Mouse (Mus musculus) c-Kit-positive CD71-positive TER-119-negative erythroid progenitor cells, embryonic 14.5 days (primary cell): ENCODE data around the gene Ggnbp2.

ENCODE experiments used
- DNase-seq: peaks from one replicate; pipeline ENCODE4 v3.0.0-alpha.2; 2013; ENCODE audit warnings: low read depth

Gene Ggnbp2

DNA sequence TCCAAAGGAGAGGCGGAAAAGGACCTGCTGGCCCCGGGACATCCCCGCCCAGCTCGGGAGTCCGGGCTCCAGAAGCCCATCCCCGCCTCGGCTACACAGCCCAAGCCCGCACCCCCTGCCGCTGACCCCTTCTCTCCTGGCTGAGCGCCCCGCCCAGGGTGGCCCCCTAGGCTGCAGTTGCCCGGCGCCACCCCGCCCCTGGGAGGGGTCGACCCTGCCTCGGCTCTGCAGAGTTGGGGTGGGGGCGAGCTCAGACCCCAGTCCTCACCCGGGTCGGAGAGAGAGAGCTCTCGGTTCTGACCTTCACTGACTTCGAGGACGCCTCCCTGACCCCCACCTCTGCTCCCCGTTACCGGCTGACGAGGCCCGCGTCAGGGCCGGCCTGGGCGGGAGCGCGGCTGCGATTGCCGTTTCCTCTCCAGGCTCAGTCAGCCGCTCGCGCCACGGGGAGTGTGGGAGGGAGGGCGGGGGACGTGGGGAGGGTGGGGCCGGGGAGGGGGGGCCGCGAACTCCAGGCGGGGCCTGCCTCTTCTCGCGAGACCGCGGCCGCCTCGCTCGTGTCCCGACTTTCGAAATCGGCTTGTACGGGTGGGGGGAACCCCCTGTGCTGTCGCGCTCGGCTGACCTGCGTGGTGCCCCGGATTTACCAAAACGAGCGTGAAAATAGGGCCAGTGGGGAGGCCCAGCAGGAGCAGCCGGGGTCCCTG lies at the start of gene Ggnbp2:
Gene Ggnbp2 (minus strand): TSS at position 481 of the 707 bp plus-strand sequence.
- peak; percentile 77 for DNase-seq

DNA sequence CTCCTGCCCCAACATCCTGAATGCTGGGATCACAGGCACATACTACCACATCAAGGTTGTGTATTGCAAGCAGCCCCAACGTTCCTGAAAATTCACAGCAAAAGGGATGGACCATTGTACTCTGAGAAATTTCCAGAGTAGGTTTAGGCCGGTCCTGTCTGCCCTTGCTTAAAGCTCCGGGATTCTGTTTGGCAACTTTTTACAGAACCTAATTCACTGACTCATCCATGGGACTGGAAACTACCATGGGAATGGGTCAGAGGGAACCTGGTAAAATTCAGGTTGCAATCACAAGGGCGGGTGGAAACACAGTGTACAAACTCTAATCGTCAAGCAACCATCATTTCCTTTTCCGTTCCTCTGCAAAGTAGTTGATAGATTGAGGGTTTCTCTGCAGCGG lies 49.3 kb upstream of the Ggnbp2 start:
- DNase-seq = no peak

DNA sequence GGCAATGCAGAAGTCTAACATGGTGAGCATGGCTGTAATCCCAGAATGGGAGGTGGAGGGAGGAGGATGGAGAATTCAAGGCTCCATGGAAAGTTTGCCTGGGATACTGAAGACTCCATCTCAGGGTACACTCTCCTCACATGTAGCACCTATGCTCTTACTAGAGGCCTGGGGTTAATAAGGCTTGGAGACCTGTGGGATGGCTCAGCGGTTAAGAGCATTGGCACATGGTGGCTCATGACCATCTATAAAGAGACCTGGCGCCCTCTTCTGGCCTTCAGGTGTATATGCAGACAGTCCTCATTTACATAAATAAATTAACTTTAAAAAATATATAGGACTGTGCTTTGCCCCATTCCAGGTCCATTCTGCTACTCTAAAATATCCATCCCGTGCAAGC lies 48.7 kb upstream of the Ggnbp2 start:
- DNase-seq = peak; percentile 56

DNA sequence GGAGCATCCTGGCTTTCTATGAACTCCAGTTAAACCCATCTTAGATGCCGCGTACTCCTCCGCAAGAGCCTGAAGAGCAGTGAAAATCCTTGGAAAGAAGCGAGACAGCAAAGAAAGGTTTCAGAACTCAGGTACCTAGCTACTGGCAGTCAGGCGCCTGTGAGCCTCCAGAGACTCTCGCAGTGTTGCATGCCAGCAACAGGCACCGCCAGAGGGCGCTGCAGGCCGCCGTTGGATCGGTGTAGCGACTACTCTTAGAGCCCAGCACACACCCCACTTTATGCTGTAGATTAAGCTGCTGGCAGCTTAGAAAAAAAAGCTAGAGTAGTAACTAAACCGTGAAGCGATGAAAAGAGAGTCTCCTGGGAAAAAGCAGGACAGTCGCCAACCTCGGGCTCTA lies 47.8 kb upstream of the Ggnbp2 start:
- peak; percentile 82 for DNase-seq

DNA sequence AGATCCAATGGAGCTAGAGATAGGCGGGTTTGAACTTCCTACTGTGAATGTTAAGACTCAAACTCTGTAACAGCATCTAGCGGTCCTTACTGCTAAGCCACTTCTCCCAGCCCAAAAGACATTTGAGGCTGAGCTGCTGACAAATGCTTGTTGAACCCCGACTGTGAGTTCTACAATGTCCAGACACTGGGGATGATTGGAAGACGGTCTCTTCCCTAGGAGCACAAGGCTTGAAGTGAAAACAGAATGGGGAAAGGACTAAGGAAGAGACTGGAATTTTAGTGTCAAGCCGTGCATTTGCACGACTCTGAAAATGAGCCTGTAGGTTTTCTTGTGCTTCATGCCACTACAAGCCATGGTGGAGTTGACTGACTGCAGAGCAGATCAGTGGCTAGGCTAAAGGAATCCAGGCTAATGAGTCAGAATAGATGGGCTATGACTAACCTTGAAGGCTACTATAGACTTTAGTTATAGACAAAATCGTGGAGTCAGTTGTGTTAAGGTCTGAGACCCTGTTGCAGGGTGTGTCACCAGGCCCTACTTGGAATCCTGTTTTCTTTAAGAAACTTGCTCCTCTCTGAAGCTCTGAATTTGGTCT lies 46.2 kb upstream of the Ggnbp2 start:
- no peak for DNase-seq

DNA sequence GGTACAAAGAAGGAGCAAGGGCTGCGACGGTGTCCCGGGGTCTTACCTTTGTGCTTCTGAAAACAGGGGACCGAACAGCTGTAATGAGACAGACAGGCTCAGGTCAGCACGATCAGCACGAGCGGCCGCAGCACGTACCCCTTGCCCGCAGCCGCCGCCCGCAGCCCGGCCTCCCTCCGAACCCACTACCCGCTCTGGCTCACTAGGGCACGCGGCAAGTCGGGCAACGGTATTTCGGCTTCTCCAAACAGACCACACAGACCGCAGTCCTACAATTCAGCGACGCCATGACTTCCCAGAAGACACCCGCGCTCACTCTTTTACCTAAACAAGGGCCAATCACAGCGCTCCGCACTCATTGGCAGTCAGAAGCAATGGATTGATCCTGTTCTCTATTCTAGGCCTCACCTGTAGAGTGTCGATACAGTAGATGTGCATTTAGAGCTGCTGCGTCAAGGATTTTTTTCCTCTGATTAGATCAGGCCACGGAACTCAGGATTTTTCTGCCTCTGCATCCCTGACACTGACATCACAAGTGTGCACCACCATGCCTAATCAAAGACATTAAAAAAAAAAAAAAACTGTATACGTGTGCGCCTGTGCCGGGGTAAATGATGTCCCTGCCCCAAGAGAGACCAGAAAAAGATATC lies 45.6 kb upstream of the Ggnbp2 start, which contains the start of gene Znhit3:
Gene Znhit3 (minus strand): TSS at position 314 of the 650 bp plus-strand sequence.
- peak; percentile 88 for DNase-seq

DNA sequence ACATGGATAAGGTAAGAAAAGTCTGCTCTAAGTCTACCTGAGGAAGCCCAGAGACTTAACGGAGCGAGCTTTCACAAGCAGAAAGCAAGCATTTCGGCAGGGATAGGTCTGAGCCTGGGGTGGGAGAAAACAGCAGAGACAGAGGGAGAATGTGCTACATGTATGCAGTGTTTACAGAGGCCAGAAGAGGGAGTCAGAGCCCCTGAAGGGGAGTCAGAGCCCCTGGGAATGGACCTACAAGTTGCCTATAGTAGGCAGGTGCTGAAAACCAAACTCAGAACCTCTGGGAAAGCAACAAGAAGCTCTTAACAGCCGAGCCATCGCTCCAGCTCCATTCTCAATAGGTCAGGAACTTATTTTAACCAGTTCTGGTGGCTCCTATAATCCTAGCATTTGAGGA lies 44.1 kb upstream of the Ggnbp2 start:
- peak; percentile 22 for DNase-seq

DNA sequence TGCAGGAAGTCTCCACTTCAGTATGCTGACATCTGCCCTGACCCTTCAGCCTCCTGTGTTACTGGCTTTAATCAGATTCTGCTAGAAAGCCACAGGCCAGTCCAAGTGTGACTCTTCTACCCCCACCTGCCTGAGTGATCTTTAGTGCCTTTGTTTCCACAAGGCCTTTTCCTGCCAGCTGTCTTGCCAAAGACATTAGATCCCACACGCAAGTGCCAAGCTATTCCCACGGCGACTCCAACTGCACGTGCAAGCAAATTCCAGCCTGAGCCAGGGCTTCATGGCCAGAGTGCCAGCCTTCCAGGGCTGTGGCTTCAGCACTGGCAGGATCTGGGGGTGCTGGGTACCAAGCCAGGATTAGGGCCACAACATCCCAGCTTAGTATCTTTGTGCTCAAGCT lies 39.8 kb upstream of the Ggnbp2 start:
- DNase-seq = no peak

DNA sequence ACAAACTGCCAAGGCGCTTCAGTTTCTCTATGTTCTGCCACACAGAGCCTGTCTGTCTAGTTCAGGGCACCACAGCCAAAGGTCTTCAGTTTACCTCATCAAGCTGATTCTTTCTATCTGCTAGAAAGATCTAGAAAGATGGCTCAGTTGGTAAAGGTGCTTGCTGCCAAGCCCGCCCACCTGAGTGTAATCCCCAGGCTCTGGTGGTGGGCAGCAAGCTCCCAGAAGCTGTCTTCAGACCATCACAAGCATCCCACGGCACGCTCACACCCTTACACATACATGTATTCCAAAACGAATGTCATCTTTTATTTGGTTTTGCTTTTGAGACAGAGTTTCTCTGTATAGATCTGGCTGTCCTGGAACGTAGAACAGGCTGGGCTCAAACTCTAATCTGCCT lies 37.9 kb upstream of the Ggnbp2 start:
- no peak for DNase-seq

DNA sequence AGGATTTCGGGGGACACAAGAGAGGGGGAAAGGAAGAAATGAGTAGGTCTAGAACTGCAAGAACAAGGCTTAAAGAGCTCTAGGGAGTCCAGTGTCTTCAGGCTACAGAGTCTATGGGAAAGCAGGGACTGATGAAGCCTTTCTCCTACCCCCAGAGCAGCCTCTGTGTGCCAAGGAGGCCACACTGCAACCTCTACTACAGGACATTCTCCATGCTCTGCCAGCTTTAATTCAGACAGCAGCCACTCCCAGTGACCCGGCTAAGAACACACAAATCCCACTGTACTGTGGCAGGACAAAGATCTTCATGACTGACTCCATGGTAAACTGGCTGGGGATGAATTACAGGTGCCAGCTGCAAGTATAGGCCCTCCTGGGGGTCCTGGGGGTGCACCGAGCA lies 36.5 kb upstream of the Ggnbp2 start:
- no peak for DNase-seq

DNA sequence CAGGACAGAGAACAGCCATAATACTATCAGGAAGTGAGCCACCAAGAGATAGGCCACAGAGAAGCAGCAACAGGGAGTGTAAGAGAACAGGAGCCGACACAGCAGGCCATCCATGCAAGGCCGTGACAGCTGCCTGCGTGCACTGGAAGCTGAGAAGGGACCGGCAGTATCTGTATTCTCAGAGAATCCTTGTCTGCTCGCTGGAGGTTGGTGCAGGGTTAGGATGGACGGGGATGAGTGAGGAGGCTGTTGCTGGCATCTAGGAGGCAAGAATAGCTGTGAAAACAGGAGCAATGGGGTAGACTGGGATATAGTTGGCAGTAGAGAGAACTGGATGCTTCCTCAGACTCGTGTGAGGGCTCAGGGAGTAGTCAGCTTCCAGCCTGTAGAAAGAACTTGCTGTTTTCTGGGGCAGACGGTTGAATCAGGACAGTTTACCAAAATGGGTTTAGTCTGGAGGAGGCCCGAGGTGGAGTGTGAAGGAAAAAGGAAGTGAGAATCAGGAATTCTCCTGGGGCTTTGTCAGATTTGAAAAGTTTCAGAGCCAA lies 34.1 kb upstream of the Ggnbp2 start:
- DNase-seq = no peak

DNA sequence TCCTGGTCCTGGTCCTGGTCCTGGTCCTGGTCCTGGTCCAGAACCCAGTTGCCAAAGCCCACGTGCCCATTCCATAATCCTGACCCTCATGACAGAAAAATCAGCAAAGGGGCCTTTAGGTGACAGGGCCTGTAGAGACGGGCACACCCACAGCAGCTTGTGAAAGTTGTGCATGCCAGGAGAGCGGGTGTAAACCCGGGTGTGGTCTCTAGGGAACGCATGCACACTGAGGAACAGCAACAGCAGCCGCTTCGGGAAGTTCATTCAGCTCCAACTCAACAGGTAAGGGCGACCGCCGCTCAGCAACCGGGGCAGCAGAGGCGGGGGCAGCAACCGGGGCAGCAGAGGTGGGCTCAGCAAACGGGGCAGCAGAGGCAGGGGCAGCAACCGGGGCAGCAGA lies 22.5 kb upstream of the Ggnbp2 start:
- DNase-seq = no peak

DNA sequence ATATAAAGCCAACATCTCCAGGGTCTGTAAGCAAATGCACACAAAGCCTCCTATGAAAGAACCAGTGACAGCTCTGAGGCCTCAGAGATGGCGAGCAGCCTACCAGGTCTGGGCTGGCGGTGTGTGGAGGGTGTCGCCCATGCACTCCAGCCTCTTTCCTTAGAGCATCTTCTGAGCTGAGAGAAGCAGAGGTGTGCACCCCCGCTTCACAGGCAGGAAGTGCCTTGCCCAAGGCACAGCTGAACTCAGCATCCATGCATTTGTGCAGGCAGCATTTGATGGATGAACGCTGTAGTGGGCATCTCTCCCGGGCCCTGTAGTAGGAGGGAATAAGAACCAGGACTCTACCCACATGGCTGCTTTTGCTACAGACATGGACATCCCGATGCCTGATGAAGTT lies 21.1 kb upstream of the Ggnbp2 start:
- DNase-seq = no peak

DNA sequence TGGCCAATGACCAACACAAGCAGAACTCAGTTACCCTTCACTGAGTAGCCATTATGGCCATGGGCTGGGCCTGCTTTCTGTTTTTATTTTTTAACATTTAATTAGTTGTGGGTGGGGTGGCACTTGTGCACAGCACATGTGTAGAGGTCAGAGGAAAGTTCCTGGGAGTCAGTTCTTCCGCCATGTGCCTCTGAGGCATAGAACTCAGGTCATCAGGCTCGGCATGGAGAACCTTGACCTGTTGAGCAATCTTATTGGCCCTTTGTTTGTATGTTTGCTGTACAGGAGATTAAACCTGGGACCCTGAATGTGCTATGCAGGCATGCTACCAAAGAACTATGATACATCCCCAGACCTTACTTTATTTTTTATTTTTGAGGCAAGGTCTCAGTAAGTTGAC lies 18.9 kb upstream of the Ggnbp2 start:
- no peak for DNase-seq

DNA sequence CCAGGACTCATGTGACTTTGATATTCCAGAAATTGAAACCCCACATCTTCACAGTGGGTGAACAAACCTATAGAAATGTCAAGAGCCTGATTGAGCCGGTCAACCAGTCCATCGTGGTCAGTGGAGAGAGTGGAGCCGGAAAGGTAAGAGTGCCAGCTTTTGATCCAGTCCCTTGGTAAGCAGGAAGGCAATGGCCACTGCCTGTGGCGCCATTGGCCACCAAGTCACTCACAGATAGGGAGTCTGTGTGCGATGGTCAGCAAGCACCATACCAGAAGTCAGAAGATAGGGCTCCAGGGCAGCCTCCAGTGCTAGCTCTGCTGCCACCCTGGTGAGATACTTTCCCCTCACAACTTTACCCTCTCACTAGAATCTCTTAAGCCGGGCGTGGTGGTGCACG lies 17.4 kb upstream of the Ggnbp2 start:
- no peak for DNase-seq

DNA sequence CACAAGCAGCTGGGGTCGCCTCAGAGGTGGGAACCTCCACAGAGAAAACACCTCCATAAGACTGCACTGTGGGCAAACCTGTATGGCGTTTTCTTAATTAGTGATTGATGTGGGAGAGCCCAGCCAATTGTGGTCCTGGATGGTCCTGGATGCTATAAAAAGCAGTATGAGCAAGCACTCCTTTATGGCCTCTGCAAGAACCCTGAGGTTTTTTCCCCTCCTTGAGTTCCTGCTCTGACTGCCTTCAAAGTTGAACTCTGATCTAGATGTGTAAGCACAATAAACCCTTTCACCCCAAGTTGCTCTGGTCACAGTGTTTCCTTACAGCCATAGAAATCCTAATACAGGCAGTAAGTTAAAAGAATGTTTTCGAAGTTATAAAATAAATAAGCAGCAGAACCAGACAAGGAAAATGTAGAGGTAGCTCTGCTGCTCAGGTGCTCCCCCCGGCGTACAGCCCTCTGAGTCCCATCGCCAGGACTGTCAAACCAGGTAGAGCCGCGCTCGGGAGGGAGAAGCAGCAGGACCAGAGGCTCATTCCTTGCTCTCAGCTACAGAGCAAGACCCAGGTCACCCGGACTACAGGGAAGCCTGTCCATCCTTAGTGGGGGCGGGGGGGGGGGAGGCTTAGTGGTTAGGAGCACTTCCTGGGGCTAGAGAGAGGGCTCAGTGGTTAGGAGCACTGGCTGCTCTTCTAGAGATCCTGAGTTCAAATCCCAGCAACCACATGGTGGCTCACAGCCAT lies 16.3 kb upstream of the Ggnbp2 start:
- DNase-seq = no peak

DNA sequence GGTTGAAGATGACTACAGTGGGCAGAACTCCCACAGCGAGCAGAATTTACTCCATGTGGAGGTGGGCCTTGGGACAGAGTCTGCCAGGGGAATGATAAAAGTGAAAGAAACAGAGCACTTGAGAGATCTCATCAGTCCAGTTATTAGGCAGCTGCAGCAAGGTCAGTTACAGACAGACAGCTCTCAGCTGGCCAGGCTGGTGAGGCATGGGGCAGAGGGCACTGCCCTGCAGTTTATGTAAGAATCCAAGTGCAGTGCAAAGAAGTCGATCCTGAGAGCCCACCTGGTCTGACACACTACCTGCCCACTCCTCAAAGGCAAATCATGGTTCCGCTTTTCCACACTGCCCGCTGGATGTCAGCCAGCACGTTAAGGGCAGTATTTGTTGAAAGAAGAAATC lies 15.6 kb upstream of the Ggnbp2 start:
- no peak for DNase-seq

DNA sequence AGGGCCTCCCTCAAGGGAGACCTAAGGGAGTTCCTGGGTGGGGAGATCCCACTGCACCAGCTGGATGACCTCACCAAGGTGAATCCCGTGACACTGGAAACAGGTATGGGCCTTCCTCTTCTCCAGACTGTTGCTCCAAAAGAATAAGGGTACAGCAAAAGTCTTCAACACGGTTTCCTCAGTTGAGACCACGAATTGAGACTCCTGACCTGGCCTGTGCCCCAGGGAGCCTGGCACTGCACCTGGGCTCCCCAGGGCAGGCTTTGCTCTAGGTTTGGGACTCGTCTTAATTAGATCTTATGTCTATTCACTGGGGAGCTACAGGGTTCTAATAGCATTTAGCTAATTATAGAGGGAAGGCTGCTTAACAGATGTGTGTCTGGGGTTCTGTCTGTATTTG lies 14.6 kb upstream of the Ggnbp2 start:
- no peak for DNase-seq

DNA sequence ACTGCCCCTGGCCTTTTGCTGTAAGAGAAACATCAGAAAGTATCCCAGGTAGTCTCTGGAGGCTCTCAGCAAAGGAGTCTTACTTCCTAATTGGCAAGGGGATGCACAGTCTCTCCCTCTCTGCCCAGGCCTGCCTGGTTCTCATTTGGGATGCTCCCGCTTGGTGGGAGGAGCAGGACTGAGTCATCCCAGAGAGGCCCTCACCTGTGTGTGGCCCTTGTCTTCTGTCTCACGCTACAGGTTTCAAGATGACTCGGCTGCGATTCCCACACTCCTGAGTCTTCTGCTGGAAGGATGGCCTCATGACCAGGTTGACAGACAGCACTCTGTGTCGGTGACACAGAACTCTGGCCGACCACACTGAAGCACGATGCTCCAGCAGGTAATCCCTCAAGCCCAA lies 11.7 kb upstream of the Ggnbp2 start:
- DNase-seq = no peak

DNA sequence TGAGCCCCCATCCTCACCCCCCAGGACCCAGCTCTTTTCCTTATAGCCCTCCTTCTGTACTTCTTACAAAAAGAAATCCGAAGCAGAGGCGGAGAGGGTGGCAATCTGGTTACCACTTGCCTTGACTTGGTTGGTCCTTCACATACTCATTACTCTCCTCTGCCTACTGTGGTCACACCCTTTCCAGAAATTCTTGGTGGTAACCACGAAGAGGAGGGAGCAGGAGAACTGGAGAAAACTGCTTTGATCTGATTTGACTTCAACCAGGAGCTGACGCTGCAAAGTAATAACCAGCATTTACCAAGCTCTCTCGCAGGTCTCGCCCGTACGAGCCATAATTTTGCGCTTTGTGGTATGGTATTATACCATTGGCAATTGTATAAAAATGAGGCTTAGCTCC lies 10.4 kb upstream of the Ggnbp2 start:
- DNase-seq = peak; percentile 46

DNA sequence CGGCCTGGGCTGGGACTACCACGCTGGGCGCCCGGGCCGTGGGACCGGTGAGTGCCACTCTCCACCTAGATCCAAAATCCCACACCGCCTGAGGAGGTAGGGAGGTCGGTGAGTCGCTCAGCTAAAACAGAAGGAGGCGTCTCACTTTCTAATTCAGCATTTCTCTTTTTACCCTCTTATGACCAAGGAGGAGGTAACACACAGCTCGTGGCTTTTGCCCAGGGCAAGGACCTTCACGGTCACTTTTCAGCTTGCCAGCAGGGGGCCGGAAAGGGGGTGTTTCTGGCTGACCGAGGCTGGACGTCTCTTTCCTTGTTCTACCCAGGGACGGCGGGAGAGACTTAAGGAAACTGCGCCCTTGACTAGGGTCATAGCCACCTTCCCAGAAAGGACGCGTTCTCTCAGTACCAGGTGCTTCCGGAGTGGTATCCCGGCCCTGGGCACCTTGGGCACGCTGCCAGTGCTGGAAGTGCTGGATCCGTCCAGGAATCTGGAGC lies 9.9 kb upstream of the Ggnbp2 start:
- no peak for DNase-seq

DNA sequence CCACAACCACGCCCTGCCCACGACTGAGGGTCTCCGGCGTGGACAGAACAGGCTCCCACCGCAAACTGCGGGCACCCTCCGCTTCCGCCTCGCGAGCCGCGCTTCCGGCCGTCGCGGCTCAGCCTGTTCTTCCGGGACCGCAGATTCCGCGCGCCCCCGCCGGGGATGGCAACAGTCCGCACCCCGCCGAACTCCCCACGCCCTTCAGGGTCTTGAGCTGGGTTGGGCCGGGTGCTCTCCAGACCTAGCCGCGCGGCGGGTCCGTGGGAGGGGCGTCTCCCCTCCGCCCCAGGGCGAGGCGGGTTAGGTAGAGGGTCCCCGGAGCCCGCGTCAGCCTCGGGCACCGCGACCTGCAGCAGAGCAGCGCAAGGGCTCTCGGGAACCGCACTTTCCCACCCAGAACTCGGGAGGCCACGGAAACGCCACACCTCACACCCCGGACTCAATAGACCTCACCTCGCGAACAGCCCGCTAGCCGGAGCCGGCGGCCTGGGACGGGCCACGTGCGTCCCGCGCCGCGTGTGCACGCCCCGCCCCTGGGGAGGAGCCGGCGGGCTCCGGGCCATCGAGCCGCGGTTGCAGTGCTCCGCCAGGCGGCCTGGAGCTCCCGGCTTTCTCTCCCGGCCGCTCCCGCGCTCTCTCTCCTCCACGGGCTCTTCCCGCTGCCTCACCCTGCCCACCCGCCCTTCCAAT lies 9.3 kb upstream of the Ggnbp2 start, which contains the start of the genes Myo19 and Pigw:
Gene Myo19 (plus strand): TSS at position 377 of the 693 bp plus-strand sequence.
Gene Pigw (minus strand): TSS at position 514 of the 693 bp plus-strand sequence.
- peak; percentile 65 for DNase-seq
